Mouse (Mus musculus) heart, postnatal 0 days (tissue): ENCODE measurements around the gene Mlh1. TPM values are rescaled to one million over a fixed set of nuclear protein-coding genes. Genes with fewer than 3 reads are reported as not detected.

Experiments
- ATAC-seq: fragments of 200-750 bp; cut with Nextera tagmentation; 2 replicates; pipeline ENCODE4 v1.8.0; 2017; ENCODE audit warnings: low read depth, moderate number of reproducible peaks, moderate library complexity; ENCODE audit not compliant: insufficient read depth
- DNase-seq: peaks from one replicate; pipeline ENCODE4 v3.0.0-alpha.2; 2016; ENCODE audit warnings: low spot score
- H3K27ac ChIP-seq: fragments of 300-500 bp; sonication (generic); 2 replicates; pipeline ENCODE4 v1.5.1; 2014; ENCODE audit warnings: low read depth, mild to moderate bottlenecking
- H3K27me3 ChIP-seq: fragments of 300-500 bp; sonication (generic); 2 replicates; pipeline ENCODE4 v1.6.1; 2014; ENCODE audit warnings: low read length, mixed read lengths; ENCODE audit not compliant: control insufficient read depth, insufficient read depth
- H3K36me3 ChIP-seq: fragments of 300-500 bp; sonication (generic); replicated peaks from 2 replicates; pipeline ENCODE4 v1.6.1; 2014; ENCODE audit warnings: low read length, mixed read lengths; ENCODE audit not compliant: control insufficient read depth, insufficient read depth
- H3K4me1 ChIP-seq: fragments of 300-500 bp; sonication (generic); 2 replicates; pipeline ENCODE4 v1.6.1; 2014; ENCODE audit warnings: antibody characterized with exemption; ENCODE audit not compliant: control insufficient read depth, insufficient read depth
- H3K4me2 ChIP-seq: fragments of 300-500 bp; sonication (generic); 2 replicates; pipeline ENCODE4 v1.6.1; 2014; ENCODE audit warnings: low read depth, mild to moderate bottlenecking, low read length, moderate library complexity
- H3K4me3 ChIP-seq: fragments of 300-500 bp; sonication (generic); 2 replicates; pipeline ENCODE4 v1.5.1; 2014; ENCODE audit warnings: low read depth, low read length
- H3K9ac ChIP-seq: fragments of 300-500 bp; sonication (generic); replicated peaks from 2 replicates; pipeline ENCODE4 v1.6.1; 2014; ENCODE audit warnings: low read depth, low read length, mixed read lengths
- H3K9me3 ChIP-seq: fragments of 300-500 bp; sonication (generic); replicated peaks from 2 replicates; pipeline ENCODE4 v1.6.1; 2016; ENCODE audit warnings: low read length; ENCODE audit not compliant: control insufficient read depth
- CTCF ChIP-seq: IDR thresholded peaks from 2 replicates; pipeline ENCODE4 v1.5.1; 2016; ENCODE audit warnings: antibody characterized with exemption, control low read depth, low read depth
- EP300 ChIP-seq: IDR thresholded peaks from 2 replicates; pipeline ENCODE4 v1.6.1; 2016; ENCODE audit warnings: antibody characterized with exemption, low read depth
- WGBS: fragments of 180-500 bp; shearing (Covaris S2); extraction: QIAGEN DNeasy Blood & Tissue Kit; methylation state at CpG from one replicate; pipeline ENCODE4 v1.1.7; 2014; 5-methylcytosine and 5-hydroxymethylcytosine counted together
- polyA plus RNA-seq: library from polyadenylated mRNA; unstranded; fragments of >200 nt; fragmentation: Nextera tagmentation; extraction: Ambion mirVana; gene quantifications from 2 replicates; pipeline ENCODE4 v1.2.1, GENCODE M21; 2015
- total RNA-seq: library from RNA; depleted of rRNA; stranded (reverse); fragments of >200 nt; gene quantifications from 2 replicates; pipeline ENCODE4 v1.2.3, GENCODE M21; 2014; ENCODE audit warnings: low replicate concordance; rRNA removed

Gene Mlh1
- total and polyA plus RNA-seq, 2 experiments from 2014 or later, result 18.4 to 19.7 TPM

GRCm38 (mm10) chr9:111182176-111182575 is 89.4 kb downstream of the Mlh1 start:
- Histone ChIP-seq H3K27ac (no peak overlapping the region), H3K36me3 (peaks cover 51% of the 10 kb centered on the region), H3K9ac (no peak overlapping the region), H3K4me1 (no peaks in the 10 kb centered on the region), H3K4me2 (no peak overlapping the region), H3K27me3 (no peaks in the 10 kb centered on the region), H3K4me3 (no peak overlapping the region), H3K9me3 (no peaks in the 10 kb centered on the region)
- TF ChIP-seq EP300, result no peak
- TF ChIP-seq CTCF, result no peak
- WGBS, result 48% methylated on average over 3 of the region's 3 CpGs
- ATAC-seq, result no peak
- DNase-seq, result no peak

GRCm38 (mm10) chr9:111178971-111179370 is 92.6 kb downstream of the Mlh1 start:
- H3K4me3 ChIP-seq, result no peak overlapping the region
- DNase-seq (no peak), ATAC-seq (no peak)
- TF ChIP-seq CTCF (no peak), EP300 (no peak)
- H3K27me3 ChIP-seq, result no peaks in the 10 kb centered on the region
- no peak overlapping the region for H3K4me2 ChIP-seq
- H3K27ac ChIP-seq, result no peak overlapping the region
- WGBS, result 85% methylated on average over 5 of the region's 5 CpGs
- no peaks in the 10 kb centered on the region for H3K4me1 ChIP-seq
- peaks cover 41% of the 10 kb centered on the region for H3K36me3 ChIP-seq
- no peak overlapping the region for H3K9ac ChIP-seq
- H3K9me3 ChIP-seq, result no peaks in the 10 kb centered on the region

Other genes starting within 250 kb of the Mlh1 start
- gene Ccrl2, start 214.3 kb downstream of the Mlh1 start, total RNA-seq, result 7.6 and 8.5 TPM in 2 replicates
- 9.9 and 11.6 TPM in 2 replicates for gene Ccrl2, start 214.3 kb downstream of the Mlh1 start, polyA plus RNA-seq
- 82.4 and 86.6 TPM in 2 replicates for gene Lrrfip2, start 154.2 kb downstream of the Mlh1 start, total RNA-seq
- 62.6 and 73.9 TPM in 2 replicates for gene Lrrfip2, start 154.2 kb downstream of the Mlh1 start, polyA plus RNA-seq
- gene Epm2aip1, start 138 bp upstream of the Mlh1 start, total RNA-seq, result 28.2 and 33.0 TPM in 2 replicates
- 13.5 and 15.6 TPM in 2 replicates for gene Epm2aip1, start 138 bp upstream of the Mlh1 start, polyA plus RNA-seq
- gene Trank1, start 39.9 kb upstream of the Mlh1 start, total RNA-seq, result 0.04 TPM in 1 of 2 replicates, not detected in the other
- gene Trank1, start 39.9 kb upstream of the Mlh1 start, polyA plus RNA-seq, result not detected in 2 replicates
- gene Dclk3, start 167.3 kb upstream of the Mlh1 start, total RNA-seq, result not detected in 2 replicates
- 0.11 and 0.15 TPM in 2 replicates for gene Dclk3, start 167.3 kb upstream of the Mlh1 start, polyA plus RNA-seq